Mouse (Mus musculus) megakaryocyte, adult 5-6 weeks (primary cell): Measurements from ENCODE around the gene Cltc. TPM values are rescaled to one million over a fixed set of nuclear protein-coding genes. Genes with fewer than 3 reads are reported as not detected.
"Not testable (repeated sequence)": the region's sequence is repeated elsewhere in the genome, so short reads cannot be mapped to it uniquely, and the experiment has no call there.

Experiments
- ATAC-seq: 2 replicates; pipeline ENCODE4 v1.8.0; 2016; ENCODE audit warnings: mild to moderate bottlenecking, inconsistent platforms; ENCODE audit not compliant: poor library complexity, severe bottlenecking
- total RNA-seq, 2 experiments: library from RNA; stranded (forward) in 1 of 2; stranded (reverse) in 1 of 2; fragments of 153-499, 151-499 nt in 1 of 2; fragments of 221-1000, 200-1000 nt in 1 of 2; gene quantifications; 2 replicates each; pipeline versions ENCODE4 v1.2.3 to v1.2.4; 2015 to 2017

Cltc gene
- total RNA-seq (2015) (272 and 311 TPM in 2 replicates), total RNA-seq (2017) (184 and 190 TPM in 2 replicates)

DNA sequence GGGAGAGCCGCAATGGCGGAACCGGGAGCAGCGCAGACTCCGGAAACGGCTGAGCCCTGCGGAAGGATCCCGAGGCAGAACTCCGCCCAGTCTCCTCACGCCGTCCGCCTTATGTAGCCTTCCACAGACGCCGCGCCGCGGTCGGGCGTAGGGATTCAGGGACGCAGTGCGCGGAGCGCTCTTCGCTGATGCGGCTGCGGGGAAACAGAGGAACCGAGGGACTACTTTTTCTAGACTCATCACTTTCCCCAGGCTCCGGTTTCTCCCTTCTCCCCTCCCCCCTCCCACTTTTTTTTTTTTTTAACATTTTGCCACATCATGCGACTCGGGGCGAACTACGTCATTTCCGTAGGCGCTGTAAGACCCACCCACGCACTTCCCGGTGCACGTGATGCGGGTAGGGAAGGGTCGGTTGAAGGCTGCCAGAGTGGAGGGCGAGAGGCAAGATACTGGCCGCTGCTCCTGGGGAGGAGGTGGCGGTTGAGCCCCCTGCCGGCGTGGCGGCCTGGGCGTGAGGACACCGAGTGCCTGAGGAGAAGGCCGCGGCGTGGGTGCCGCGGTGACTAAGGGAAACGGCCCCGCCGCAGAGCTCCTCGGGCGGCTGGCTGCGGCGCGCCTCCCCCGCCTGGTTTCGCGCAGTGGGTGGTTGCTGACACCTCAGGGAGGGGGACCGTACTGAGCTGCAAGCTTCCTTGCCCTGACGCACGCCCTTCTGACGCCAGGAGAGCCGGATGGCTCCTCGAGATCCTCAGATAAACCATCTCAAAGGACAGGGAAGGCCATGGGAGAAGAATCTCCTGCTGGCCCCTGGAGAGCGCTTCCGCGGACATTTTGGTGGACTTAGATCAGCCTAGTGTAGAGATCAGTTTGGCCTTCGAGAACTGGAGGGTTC lies at the start of gene Cltc:
Cltc (minus strand) TSS at position 86 of the 892 bp plus-strand sequence.
- ATAC-seq = peak; percentile 80

DNA sequence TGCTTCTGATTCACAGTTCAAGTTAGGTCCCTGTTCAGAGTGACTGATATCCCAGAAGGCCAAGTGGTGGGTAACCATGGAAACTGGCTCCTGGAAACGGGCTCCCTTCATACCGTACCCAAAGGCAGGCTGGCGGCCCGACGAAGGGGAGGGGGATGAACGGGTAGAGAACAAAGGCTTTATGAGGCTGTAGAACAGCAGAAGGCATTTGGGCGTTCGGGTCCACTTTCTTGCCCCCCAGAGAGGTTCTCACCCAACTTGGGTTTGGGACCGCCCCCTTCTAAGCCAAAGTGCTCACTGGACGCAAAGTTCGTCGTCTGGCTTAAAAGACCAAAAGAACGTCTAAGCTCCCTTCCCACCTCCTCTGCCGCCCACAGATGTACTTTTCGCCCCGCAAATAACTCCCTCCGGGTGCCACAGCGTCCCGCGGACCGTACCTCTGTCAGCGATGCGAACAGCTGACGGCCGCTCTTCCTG lies 49.7 kb upstream of the Cltc start:
- peak; percentile 31 for ATAC-seq

GRCm38 (mm10) chr11:86794161-86794560 lies 36.8 kb upstream of the Cltc start:
- ATAC-seq = no peak

GRCm38 (mm10) chr11:86787436-86787835 lies 30.1 kb upstream of the Cltc start:
- not testable (repeated sequence) for ATAC-seq

- no peak for ATAC-seq
These were observed 28.4 kb upstream of the Cltc start for GRCm38 (mm10) chr11:86785767-86786166.

GRCm38 (mm10) chr11:86769884-86770283 lies 12.5 kb upstream of the Cltc start:
- no peak for ATAC-seq

DNA sequence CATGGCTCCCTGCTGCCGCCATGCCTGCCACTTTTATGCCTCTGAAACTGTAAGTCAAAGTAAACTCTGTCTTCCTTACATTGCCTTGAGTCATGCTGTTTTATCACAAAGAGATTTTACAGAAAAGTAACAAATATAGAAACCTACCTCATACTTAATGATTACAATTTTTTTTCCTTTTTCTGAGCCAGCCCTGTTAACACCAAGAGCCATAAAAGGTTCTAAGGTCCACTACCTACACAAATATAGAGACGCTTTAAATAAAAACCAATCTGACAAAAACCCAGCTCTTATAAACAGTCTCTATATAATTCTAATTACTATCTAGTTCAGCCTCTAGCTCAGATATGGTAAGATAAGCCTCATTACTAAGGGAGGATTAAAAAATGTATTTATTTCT lies 7.1 kb upstream of the Cltc start:
- ATAC-seq = no peak

GRCm38 (mm10) chr11:86763127-86763526 lies 5.8 kb upstream of the Cltc start:
- ATAC-seq = not testable (repeated sequence)

- ATAC-seq = no peak
These were observed 3.0 kb upstream of the Cltc start for GRCm38 (mm10) chr11:86760357-86760756.

GRCm38 (mm10) chr11:86759886-86760285 lies 2.5 kb upstream of the Cltc start:
- ATAC-seq = no peak

- ATAC-seq = no peak
These were observed 1.9 kb upstream of the Cltc start for GRCm38 (mm10) chr11:86759226-86759625.

GRCm38 (mm10) chr11:86758559-86758958 lies 1.2 kb upstream of the Cltc start:
- ATAC-seq = no peak

GRCm38 (mm10) chr11:86757142-86757479 lies 254 bp downstream of the Cltc start:
- no peak for ATAC-seq

- peak; percentile 10; the same call in 1 of the 2 replicates for ATAC-seq
These were observed 916 bp downstream of the Cltc start for GRCm38 (mm10) chr11:86756156-86757141.

GRCm38 (mm10) chr11:86752404-86752803 lies 5.0 kb downstream of the Cltc start:
- no peak for ATAC-seq

DNA sequence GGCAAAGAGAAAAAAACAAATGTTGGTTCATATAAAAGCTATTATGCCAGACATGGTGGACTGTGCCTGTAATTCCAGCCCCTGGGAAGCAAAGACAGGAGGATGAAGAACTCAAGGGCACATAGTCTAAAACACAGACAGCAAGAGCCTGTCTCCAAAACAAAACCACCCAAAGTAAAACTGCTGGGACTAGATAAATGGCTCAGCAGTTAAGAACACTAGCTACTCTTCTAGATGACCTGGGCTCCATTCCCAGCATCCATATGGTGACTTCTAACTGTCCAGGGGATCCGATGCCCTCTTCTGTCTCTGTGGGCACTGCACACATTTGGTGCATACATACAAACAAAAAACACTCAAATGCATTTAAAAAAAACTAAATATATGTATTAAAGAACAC lies 6.4 kb downstream of the Cltc start:
- ATAC-seq = no peak

DNA sequence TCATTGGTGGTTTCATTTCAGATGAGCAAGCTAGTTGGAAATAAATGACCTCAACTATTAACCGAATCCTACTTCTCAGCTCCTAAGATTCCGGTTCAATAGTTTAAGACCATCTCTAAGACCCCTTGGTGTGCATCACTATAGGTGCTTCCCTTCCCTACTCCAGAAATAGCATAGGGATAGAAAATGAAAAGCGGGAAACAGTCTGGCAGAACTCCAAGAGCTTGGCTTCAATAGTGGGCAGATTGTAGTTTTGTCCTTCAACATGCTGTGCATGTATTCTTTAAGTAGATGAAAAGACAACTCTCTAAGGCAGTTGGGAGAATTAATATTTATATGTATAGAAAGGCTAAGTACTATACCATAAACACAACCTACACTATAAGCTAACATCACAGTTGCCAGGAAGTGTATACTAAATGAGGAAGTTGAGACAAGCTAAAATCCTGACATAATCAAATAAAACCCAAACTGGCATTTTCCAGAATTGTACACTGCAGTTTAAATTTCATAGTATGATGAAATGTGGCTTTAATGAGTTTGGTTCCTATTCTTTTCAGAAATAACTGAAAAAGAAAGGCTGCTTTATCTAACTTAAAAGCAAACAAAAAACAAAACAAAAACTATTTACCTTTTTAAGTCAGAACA lies 7.5 kb downstream of the Cltc start:
- ATAC-seq = peak; percentile 66

DNA sequence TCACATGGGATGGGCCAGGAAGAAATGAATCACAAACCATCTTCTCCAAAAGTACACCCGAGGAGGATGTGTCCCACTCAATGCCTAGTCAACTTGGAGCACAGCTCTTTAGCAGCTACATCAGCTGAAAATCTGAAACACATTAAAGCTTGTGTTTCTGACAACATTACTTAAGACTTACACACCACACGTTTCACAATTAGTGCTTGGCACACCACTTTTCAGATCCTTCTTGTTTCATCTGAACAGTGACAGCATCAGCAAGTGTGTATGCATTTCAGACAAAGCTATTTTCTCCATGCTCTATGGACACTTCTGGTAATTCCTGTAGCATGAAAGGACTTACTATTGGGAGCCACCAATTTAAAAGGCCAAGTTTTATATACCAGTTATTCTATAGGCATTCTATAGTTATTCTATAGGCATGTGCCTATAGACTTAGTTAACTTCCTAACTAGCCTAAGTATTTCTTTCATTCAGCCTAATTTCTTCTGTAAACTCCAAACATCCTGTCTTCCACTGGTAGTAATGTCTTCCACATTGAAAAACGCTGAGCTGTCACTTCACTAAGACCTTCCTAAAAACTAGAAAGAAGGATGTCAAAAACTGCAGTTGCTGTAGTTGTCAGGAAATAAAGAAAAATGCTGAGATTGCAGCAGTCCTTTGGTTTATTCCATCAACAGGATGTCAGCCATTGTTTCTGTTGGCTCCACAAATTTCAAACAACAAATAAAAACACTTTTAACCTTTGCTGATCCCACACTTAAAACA lies 11.5 kb downstream of the Cltc start:
- ATAC-seq = peak; percentile 56

GRCm38 (mm10) chr11:86742605-86743004 lies 14.8 kb downstream of the Cltc start:
- ATAC-seq = no peak

DNA sequence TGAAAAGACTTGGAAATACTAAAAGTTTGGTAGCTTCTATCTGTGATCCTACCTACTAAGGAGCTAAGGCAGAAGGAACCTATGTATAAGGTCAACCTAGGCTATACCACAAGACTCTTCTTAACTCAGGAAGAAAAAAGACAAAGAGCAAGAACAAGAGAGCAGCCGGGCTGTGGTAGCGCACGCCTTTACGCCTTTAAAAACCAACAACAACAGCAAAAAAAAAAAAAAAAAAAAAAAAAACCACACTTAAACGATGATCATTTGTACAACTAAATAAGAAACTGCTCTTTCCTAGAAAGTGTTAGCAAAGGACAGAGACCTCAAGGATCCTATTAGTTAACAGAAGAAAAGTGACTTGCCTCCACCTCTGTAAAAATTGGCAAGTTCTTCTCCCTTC lies 15.9 kb downstream of the Cltc start:
- no peak for ATAC-seq
